Mouse (Mus musculus): ENCODE data around the gene Syngr1. TPM values are rescaled to one million over a fixed set of nuclear protein-coding genes. Genes with fewer than 3 reads are reported as not detected.

Gene Syngr1
- polyA plus RNA-seq, 1 experiment from 2014 or later: 24.3 TPM

GRCm38 (mm10) chr15:80162401-80162964 is 71.3 kb downstream of the Syngr1 start:
- 81% methylated on average over 4 of the region's 4 CpGs for WGBS
- no peak overlapping the region for H3K4me3 ChIP-seq (ENCODE audit: low read depth, low read length)
- H3K9ac ChIP-seq (ENCODE audit: low read length): no peak overlapping the region
- peaks cover 54% of the 10 kb centered on the region for H3K36me3 ChIP-seq (ENCODE audit: control insufficient read depth, insufficient read depth, low read length)
- peaks cover 19% of the 10 kb centered on the region; the same call in 1 of the 2 replicates for H3K4me1 ChIP-seq (replicated peaks; ENCODE audit: control insufficient read depth, insufficient read depth, low read length)
- no peaks in the 10 kb centered on the region for H3K27me3 ChIP-seq (replicated peaks; ENCODE audit: control insufficient read depth, insufficient read depth, low read length)
- H3K4me2 ChIP-seq (ENCODE audit: low read length): no peak overlapping the region
- DNase-seq (ENCODE audit: low spot score) (no peak), ATAC-seq (replicated peaks; ENCODE audit: low FRiP score, low TSS enrichment, low read depth) (no peak)
- H3K9me3 ChIP-seq (ENCODE audit: control insufficient read depth, low read length): no peaks in the 10 kb centered on the region
- no peak overlapping the region for H3K27ac ChIP-seq (ENCODE audit: low read depth)

GRCm38 (mm10) chr15:80163274-80163673 is 72.1 kb downstream of the Syngr1 start:
- no peaks in the 10 kb centered on the region for H3K9me3 ChIP-seq (ENCODE audit: control insufficient read depth, low read length)
- no peak for ATAC-seq (replicated peaks; ENCODE audit: low FRiP score, low TSS enrichment, low read depth)
- no peaks in the 10 kb centered on the region for H3K27me3 ChIP-seq (replicated peaks; ENCODE audit: control insufficient read depth, insufficient read depth, low read length)
- no peak overlapping the region for H3K4me3 ChIP-seq (ENCODE audit: low read depth, low read length)
- H3K36me3 ChIP-seq (ENCODE audit: control insufficient read depth, insufficient read depth, low read length): peaks cover 46% of the 10 kb centered on the region
- H3K9ac ChIP-seq (ENCODE audit: low read length): no peak overlapping the region
- H3K4me1 ChIP-seq (replicated peaks; ENCODE audit: control insufficient read depth, insufficient read depth, low read length): peaks cover 18% of the 10 kb centered on the region; the same call in 1 of the 2 replicates
- H3K4me2 ChIP-seq (ENCODE audit: low read length): no peak overlapping the region
- WGBS: 86% methylated on average over 11 of the region's 11 CpGs
- no peak for DNase-seq (ENCODE audit: low spot score)
- H3K27ac ChIP-seq (ENCODE audit: low read depth): no peak overlapping the region

GRCm38 (mm10) chr15:80163716-80164115 is 72.6 kb downstream of the Syngr1 start:
- no peak for DNase-seq (ENCODE audit: low spot score)

GRCm38 (mm10) chr15:80165396-80165795 is 74.3 kb downstream of the Syngr1 start:
- Histone ChIP-seq H3K9ac (ENCODE audit: low read length) (no peak overlapping the region), H3K27me3 (replicated peaks; ENCODE audit: control insufficient read depth, insufficient read depth, low read length) (no peaks in the 10 kb centered on the region), H3K36me3 (ENCODE audit: control insufficient read depth, insufficient read depth, low read length) (peaks cover 24% of the 10 kb centered on the region), H3K4me3 (ENCODE audit: low read depth, low read length) (no peak overlapping the region), H3K27ac (ENCODE audit: low read depth) (no peak overlapping the region), H3K4me2 (ENCODE audit: low read length) (no peak overlapping the region), H3K9me3 (ENCODE audit: control insufficient read depth, low read length) (no peaks in the 10 kb centered on the region), H3K4me1 (replicated peaks; ENCODE audit: control insufficient read depth, insufficient read depth, low read length) (no peaks in the 10 kb centered on the region)
- ATAC-seq (replicated peaks; ENCODE audit: low FRiP score, low TSS enrichment, low read depth) (no peak), DNase-seq (ENCODE audit: low spot score) (no peak)
- WGBS: 50% methylated on average over 5 of the region's 5 CpGs

More at GRCm38 (mm10) chr15:80163716-80164115, 72.6 kb downstream of the Syngr1 start:
- no peak overlapping the region for H3K27ac ChIP-seq (ENCODE audit: low read depth)
- H3K9ac ChIP-seq (ENCODE audit: low read length): no peak overlapping the region
- no peak overlapping the region for H3K4me2 ChIP-seq (ENCODE audit: low read length)
- no peaks in the 10 kb centered on the region for H3K9me3 ChIP-seq (ENCODE audit: control insufficient read depth, low read length)
- no peak for ATAC-seq (replicated peaks; ENCODE audit: low FRiP score, low TSS enrichment, low read depth)
- peaks cover 14% of the 10 kb centered on the region; the same call in 1 of the 2 replicates for H3K4me1 ChIP-seq (replicated peaks; ENCODE audit: control insufficient read depth, insufficient read depth, low read length)
- WGBS: 93% methylated on average over 4 of the region's 4 CpGs
- H3K36me3 ChIP-seq (ENCODE audit: control insufficient read depth, insufficient read depth, low read length): peaks cover 41% of the 10 kb centered on the region
- no peaks in the 10 kb centered on the region for H3K27me3 ChIP-seq (replicated peaks; ENCODE audit: control insufficient read depth, insufficient read depth, low read length)
- no peak overlapping the region for H3K4me3 ChIP-seq (ENCODE audit: low read depth, low read length)

Small RNA genes within 50 kb of the gene (microRNA-seq; reads per million reads assigned to microRNA genes)
- gene Snord43: 43.9 reads per million, percentile 52 among the genes with 10 or more reads in this experiment

Other genes with a start within 250 kb of the Syngr1 start
- 11.3 and 12.5 TPM in 2 replicates for gene Apobec3, start 199.7 kb upstream of the Syngr1 start, polyA plus RNA-seq (2014; fragmentation: Nextera tagmentation; extraction: Ambion mirVana)
- 4.6 and 6.2 TPM in 2 replicates for gene Cbx7, start 120.2 kb upstream of the Syngr1 start, polyA plus RNA-seq (2014; fragmentation: Nextera tagmentation; extraction: Ambion mirVana)
- gene Pdgfb, start 76.4 kb upstream of the Syngr1 start, polyA plus RNA-seq (2014; fragmentation: Nextera tagmentation; extraction: Ambion mirVana): 6.6 and 8.1 TPM in 2 replicates
- gene Rpl3, start 534 bp downstream of the Syngr1 start, polyA plus RNA-seq (2014; fragmentation: Nextera tagmentation; extraction: Ambion mirVana): 1,482 and 1,532 TPM in 2 replicates
- gene Tab1, start 41.8 kb downstream of the Syngr1 start, polyA plus RNA-seq (2014; fragmentation: Nextera tagmentation; extraction: Ambion mirVana): 36.1 and 37.5 TPM in 2 replicates
- gene Mgat3, start 82.4 kb downstream of the Syngr1 start, polyA plus RNA-seq (2014; fragmentation: Nextera tagmentation; extraction: Ambion mirVana): 10.5 and 11.1 TPM in 2 replicates
- 32.0 and 38.8 TPM in 2 replicates for gene Mief1, start 142.7 kb downstream of the Syngr1 start, polyA plus RNA-seq (2014; fragmentation: Nextera tagmentation; extraction: Ambion mirVana)
- not detected in 2 replicates for gene AC140267.1, start 144.5 kb downstream of the Syngr1 start, polyA plus RNA-seq (2014; fragmentation: Nextera tagmentation; extraction: Ambion mirVana)
- 125 and 136 TPM in 2 replicates for gene Atf4, start 163.8 kb downstream of the Syngr1 start, polyA plus RNA-seq (2014; fragmentation: Nextera tagmentation; extraction: Ambion mirVana)
- 67.2 and 69.6 TPM in 2 replicates for gene Rps19bp1, start 173.0 kb downstream of the Syngr1 start, polyA plus RNA-seq (2014; fragmentation: Nextera tagmentation; extraction: Ambion mirVana)
- gene Cacna1i, start 195.9 kb downstream of the Syngr1 start, polyA plus RNA-seq (2014; fragmentation: Nextera tagmentation; extraction: Ambion mirVana): not detected in 2 replicates

All from intestine, embryonic 14.5 days (tissue).